Mouse (Mus musculus): ENCODE results near the gene Vmn2r58. TPM values are rescaled to one million over a fixed set of nuclear protein-coding genes. Genes with fewer than 3 reads are reported as not detected.
"Not testable (repeated sequence)": the region's sequence is repeated elsewhere in the genome, so short reads cannot be mapped to it uniquely, and the experiment has no call there.

The Vmn2r58 gene
- polyA plus RNA-seq (2015; fragmentation: Nextera tagmentation; extraction: Ambion mirVana) = not detected in 2 replicates

DNA sequence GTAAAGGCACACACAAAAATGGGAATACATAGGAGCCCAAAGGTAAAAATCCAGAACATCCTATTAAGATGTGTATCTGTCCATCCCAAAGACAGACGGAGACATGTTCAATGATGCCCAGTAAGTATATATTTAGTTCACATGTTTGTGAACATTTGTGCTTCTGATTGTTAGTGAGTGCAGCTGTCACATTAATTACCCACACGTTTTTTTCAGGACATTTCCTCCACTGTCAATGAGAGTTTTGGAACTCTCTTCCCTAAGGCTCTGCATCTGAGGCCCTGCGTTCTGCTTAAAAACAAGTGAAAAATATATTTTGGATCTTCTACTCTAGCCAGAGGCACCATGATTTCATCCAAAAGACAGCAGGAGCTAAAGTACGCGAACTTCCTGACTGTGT lies at the start of gene Vmn2r58:
Vmn2r58 (minus strand) TSS at position 101 of the 400 bp plus-strand sequence.
- ATAC-seq (ENCODE audit: borderline replicate concordance, extremely low read depth, low FRiP score, low TSS enrichment); H3K4me1 ChIP-seq: not testable (repeated sequence)
- 71% methylated on average over 5 of the region's 5 CpGs for WGBS

More for the DNA sequence above, at the start of gene Vmn2r58:
- not testable (repeated sequence) for H3K9me3 ChIP-seq, H3K4me2 ChIP-seq, H3K4me3 ChIP-seq, H3K36me3 ChIP-seq, H3K27me3 ChIP-seq, H3K9ac ChIP-seq, H3K27ac ChIP-seq

Other genes with a start within 250 kb of the Vmn2r58 start
- gene Zfp788, start 239.5 kb downstream of the Vmn2r58 start, polyA plus RNA-seq (2015; fragmentation: Nextera tagmentation; extraction: Ambion mirVana) = 10.1 and 10.8 TPM in 2 replicates
- not detected in 2 replicates for gene Vmn2r59, start 186.3 kb upstream of the Vmn2r58 start, polyA plus RNA-seq (2015; fragmentation: Nextera tagmentation; extraction: Ambion mirVana)
- not detected in 2 replicates for gene Vmn2r60, start 235.1 kb upstream of the Vmn2r58 start, polyA plus RNA-seq (2015; fragmentation: Nextera tagmentation; extraction: Ambion mirVana)